ENCODE assay signal across 8 mouse cellular contexts in the genomic region with DNA sequence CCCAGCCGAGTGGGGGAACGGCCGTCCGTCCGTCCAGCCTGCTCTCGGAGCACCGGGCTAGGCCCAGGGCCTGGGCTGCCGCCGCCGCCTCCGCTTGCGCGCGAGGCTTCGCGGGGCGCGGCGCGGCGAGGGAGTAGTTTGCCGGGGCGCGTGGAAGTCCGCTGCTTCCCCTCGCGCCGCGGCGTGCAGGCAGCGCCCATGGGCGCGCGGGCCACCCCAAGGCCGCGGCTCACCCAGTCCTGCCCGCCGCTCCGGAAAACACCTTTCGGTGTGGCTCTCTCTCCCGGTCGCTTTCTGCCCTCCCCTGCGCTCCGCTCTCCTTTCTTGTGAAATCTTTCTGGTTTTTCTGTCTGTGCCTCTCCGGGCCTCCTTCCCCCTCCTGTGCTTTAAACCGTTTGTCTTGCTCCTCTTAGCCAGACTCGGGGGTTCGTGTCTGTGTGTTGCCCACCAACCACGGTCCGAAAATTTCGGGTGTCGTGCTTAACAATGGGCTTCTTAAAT. TPM values are rescaled to one million over a fixed set of nuclear protein-coding genes. Genes with fewer than 3 reads are reported as not detected.
DNase-seq lines count a peak whose midpoint lies in the region; ATAC-seq and TF ChIP-seq lines count a peak whose summit lies in the region.

No protein-coding gene starts in this region.

- no peaks in the 10 kb centered on the region for H3K9me3 ChIP-seq in hindbrain, embryonic 13.5 days
- no peaks in the 10 kb centered on the region for H3K9me3 ChIP-seq in stomach, postnatal 0 days (ENCODE audit: control insufficient read depth, low read length)

- DNase-seq in adrenal gland, postnatal 36 days, result peak; percentile 51 to 60
- DNase-seq in adrenal gland, adult 8-10 months, result no peak
- peak; percentile 62 for DNase-seq in 3134 (ENCODE audit: extremely low read depth, insufficient read length, low spot score)
- DNase-seq in embryo, embryonic 10.5 days (ENCODE audit: low spot score), result peak; percentile 41
- DNase-seq in lung, postnatal 36 days, result peak; percentile 25
- peak; percentile 65 for DNase-seq in stomach, postnatal 0 days (ENCODE audit: low spot score)
- DNase-seq in urinary bladder, postnatal 14 days (ENCODE audit: low spot score), result no peak

- ATAC-seq in hindbrain, embryonic 13.5 days (ENCODE audit: low FRiP score), result no peak
- ATAC-seq in stomach, postnatal 0 days (ENCODE audit: low FRiP score, low TSS enrichment), result no peak

- no peak for TF ChIP-seq CTCF in stomach, postnatal 0 days (IDR thresholded peaks at IDR 0.05; ENCODE audit: low read depth)

- peaks cover 36% of the 10 kb centered on the region for H3K4me1 ChIP-seq in hindbrain, embryonic 13.5 days (replicated peaks)
- H3K4me1 ChIP-seq in stomach, postnatal 0 days (replicated peaks; ENCODE audit: control insufficient read depth, insufficient read depth), result 0 out of 2 replicates have a peak, but pooled peaks cover 2% of the 10 kb centered on the region

- WGBS in hindbrain, embryonic 13.5 days, result under 1% methylated on average over 51 of the region's 52 CpGs
- WGBS in stomach, postnatal 0 days, result under 1% methylated on average over 28 of the region's 52 CpGs

- H3K36me3 ChIP-seq in hindbrain, embryonic 13.5 days, result no peaks in the 10 kb centered on the region
- no peaks in the 10 kb centered on the region for H3K36me3 ChIP-seq in stomach, postnatal 0 days (ENCODE audit: control insufficient read depth, insufficient read depth, low read length)

- peak overlapping the region; percentile 74 for H3K4me3 ChIP-seq in hindbrain, embryonic 13.5 days
- peak overlapping the region; percentile 97 for H3K4me3 ChIP-seq in stomach, postnatal 0 days (ENCODE audit: low read depth, low read length)

- H3K9ac ChIP-seq in hindbrain, embryonic 13.5 days, result peak overlapping the region; percentile 95
- peak overlapping the region; percentile 97 for H3K9ac ChIP-seq in stomach, postnatal 0 days (ENCODE audit: low read length)

- peak overlapping the region; percentile 71 for H3K4me2 ChIP-seq in hindbrain, embryonic 13.5 days
- H3K4me2 ChIP-seq in stomach, postnatal 0 days (replicated peaks; ENCODE audit: low read depth), result peak overlapping the region; percentile 62

- H3K27ac ChIP-seq in hindbrain, embryonic 13.5 days, result peak overlapping the region; percentile 97
- peak overlapping the region; percentile 96 for H3K27ac ChIP-seq in stomach, postnatal 0 days (replicated peaks)

- no peak for TF ChIP-seq EP300 in stomach, postnatal 0 days (optimal IDR thresholded peaks at IDR 0.05)

- no peaks in the 10 kb centered on the region for H3K27me3 ChIP-seq in hindbrain, embryonic 13.5 days
- H3K27me3 ChIP-seq in stomach, postnatal 0 days (ENCODE audit: control insufficient read depth, insufficient read depth, low read length), result no peaks in the 10 kb centered on the region

RNA-seq across cellular contexts. Expression of a gene that starts 1.9 kb away (rescaled TPM):
- total RNA-seq in adrenal gland, postnatal 36 days (2021), result 100 to 1,000 TPM; 106 to 143 TPM
- total RNA-seq in adrenal gland, adult 8-10 months (2022), result 100 to 1,000 TPM; 119 to 138 (median 130) TPM
- 89.6 and 97.2 TPM in 2 replicates for polyA plus RNA-seq in hindbrain, embryonic 13.5 days (2015; fragmentation: Nextera tagmentation; extraction: Ambion mirVana)
- polyA plus RNA-seq in stomach, postnatal 0 days (2015; fragmentation: Nextera tagmentation; extraction: Ambion mirVana), result 36.9 and 39.6 TPM in 2 replicates

Comparison
In these comparisons a context has a peak if more than half of its experiments do, and no peak if none do; other contexts are left out.
1. DNase-seq: peak in adrenal gland, postnatal 36 days (2 of 2), 3134 (single experiment), embryo, embryonic 10.5 days (single experiment), lung, postnatal 36 days (single experiment) and stomach, postnatal 0 days (single experiment); none in adrenal gland, adult 8-10 months (single experiment) and urinary bladder, postnatal 14 days (single experiment).